Mouse (Mus musculus): ENCODE measurements at regions not wholly inside any gene's neighbourhood (a gene's known extent, or its start where the extent isn't known, plus 50 kb on each side); places are given as distances from the start of the nearest gene placed in this dataset.

- TF ChIP-seq POLR2A (IDR thresholded peaks at IDR 0.05; ENCODE audit: low read depth, low read length) (no peak), CTCF (IDR thresholded peaks at IDR 0.05; ENCODE audit: extremely low read depth, insufficient read length, insufficient replicate concordance, low read depth, low read length) (no peak)
Observed at GRCm38 (mm10) chr9:32937391-32937790, 301.4 kb downstream of the Ets1 start.
